Mouse (Mus musculus) lung, embryonic 14.5 days (tissue): ENCODE data around the gene Ifitm6. TPM values are rescaled to one million over a fixed set of nuclear protein-coding genes. Genes with fewer than 3 reads are reported as not detected.
"Not testable (repeated sequence)": the region's sequence is repeated elsewhere in the genome, so short reads cannot be mapped to it uniquely, and the experiment has no call there.

Source experiments
- ATAC-seq: fragments of 200-750 bp; cut with Nextera tagmentation; 2 replicates; pipeline ENCODE4 v1.8.0; 2017; ENCODE audit warnings: mild to moderate bottlenecking, moderate TSS enrichment, moderate library complexity; ENCODE audit not compliant: insufficient read depth
- DNase-seq: peaks from one replicate; pipeline ENCODE4 v3.0.0-alpha.2; 2015
- H3K27ac ChIP-seq: fragments of 300-500 bp; sonication (generic); 2 replicates; pipeline ENCODE4 v1.5.1; 2014; ENCODE audit warnings: low read depth, mild to moderate bottlenecking, moderate library complexity
- H3K27me3 ChIP-seq: fragments of 300-500 bp; sonication (generic); 2 replicates; pipeline ENCODE4 v1.6.1; 2014; ENCODE audit warnings: low read length, control low read depth; ENCODE audit not compliant: insufficient read depth
- H3K36me3 ChIP-seq: fragments of 300-500 bp; sonication (generic); 2 replicates; pipeline ENCODE4 v1.6.1; 2014; ENCODE audit warnings: control low read depth; ENCODE audit not compliant: insufficient read depth
- H3K4me1 ChIP-seq: fragments of 300-500 bp; sonication (generic); 2 replicates; pipeline ENCODE4 v1.6.1; 2014; ENCODE audit warnings: antibody characterized with exemption, control low read depth; ENCODE audit not compliant: insufficient read depth
- H3K4me2 ChIP-seq: fragments of 300-500 bp; sonication (generic); 2 replicates; pipeline ENCODE4 v1.6.1; 2014; ENCODE audit warnings: mild to moderate bottlenecking
- H3K4me3 ChIP-seq: fragments of 300-500 bp; sonication (generic); 2 replicates; pipeline ENCODE4 v1.5.1; 2014; ENCODE audit warnings: low read depth, low read length
- H3K9ac ChIP-seq: fragments of 300-500 bp; sonication (generic); 2 replicates; pipeline ENCODE4 v1.6.1; 2014
- H3K9me3 ChIP-seq: fragments of 300-500 bp; sonication (generic); 2 replicates; pipeline ENCODE4 v1.6.1; 2016; ENCODE audit warnings: low read depth, low read length, control low read depth
- CTCF ChIP-seq: IDR thresholded peaks from 2 replicates; pipeline ENCODE4 v1.5.1; 2016; ENCODE audit warnings: antibody characterized with exemption, low read depth
- WGBS: fragments of 180-500 bp; shearing (Covaris S2); extraction: QIAGEN DNeasy Blood & Tissue Kit; methylation state at CpG from one replicate; pipeline ENCODE4 v1.1.7; 2014; 5-methylcytosine and 5-hydroxymethylcytosine counted together
- polyA plus RNA-seq: library from polyadenylated mRNA; unstranded; fragments of >200 nt; fragmentation: Nextera tagmentation; extraction: Ambion mirVana; gene quantifications from 2 replicates; pipeline ENCODE4 v1.2.1, GENCODE M21; 2014

Ifitm6 gene
- polyA plus RNA-seq, 1 experiment from 2014 or later, result 0.49 TPM

DNA sequence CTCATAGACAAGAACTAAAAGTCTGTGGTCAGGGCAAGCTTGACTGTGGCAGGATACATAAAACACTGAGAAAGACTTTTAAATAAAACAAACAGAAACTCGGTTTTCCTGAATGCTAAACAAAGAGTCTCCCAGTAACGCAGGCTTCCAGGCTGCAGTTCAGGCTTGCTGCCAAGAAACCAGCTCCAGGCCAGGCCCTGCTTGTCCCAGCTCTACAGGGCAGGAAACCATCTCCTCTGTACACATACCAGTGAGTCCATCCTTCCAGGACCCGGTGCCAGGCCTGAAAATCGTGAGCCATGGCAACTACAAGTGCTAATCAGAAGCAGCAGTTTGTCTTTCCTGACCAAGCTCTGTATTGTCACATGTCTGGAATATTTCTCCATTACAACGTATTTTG, 23.9 kb upstream of the Ifitm6 start:
- peak overlapping the region; percentile 25; the same call in 1 of the 2 replicates for H3K4me2 ChIP-seq
- no peaks in the 10 kb centered on the region for H3K27me3 ChIP-seq

DNA sequence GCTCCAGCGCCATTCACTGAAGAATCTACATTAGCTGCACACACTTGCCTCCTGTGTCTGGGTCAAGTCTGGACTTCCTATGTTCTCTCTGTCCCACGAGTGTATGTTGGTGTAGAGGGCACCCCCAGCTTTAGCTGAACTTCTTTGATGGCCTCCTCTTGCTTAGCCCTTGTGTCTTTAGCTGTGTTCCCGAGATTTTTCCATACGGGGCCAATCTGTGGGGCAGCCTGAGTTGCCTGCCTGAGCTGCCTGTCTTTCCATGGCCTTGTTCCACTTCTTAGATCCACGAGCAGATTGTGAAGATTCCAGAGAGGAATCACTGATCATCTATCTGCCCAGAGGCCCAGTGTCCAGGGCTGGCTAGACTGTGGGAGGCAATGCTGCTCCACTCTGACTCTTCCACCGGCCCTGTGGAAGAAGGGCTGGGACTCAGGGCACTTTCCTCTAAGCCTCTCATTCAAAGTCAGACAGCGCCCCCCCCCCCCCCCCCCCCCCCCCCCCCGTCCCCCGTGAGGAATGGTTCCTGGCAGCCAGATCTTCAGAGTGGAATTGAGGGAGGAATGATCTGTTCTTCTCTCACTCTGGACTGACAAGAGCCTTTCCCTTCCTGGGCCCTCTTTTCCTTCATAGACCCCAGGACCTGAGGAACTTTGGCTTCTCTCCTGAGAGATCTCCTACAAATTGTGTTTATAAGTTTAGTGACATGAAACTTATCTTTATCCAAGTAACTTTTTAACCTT, 23.3 kb upstream of the Ifitm6 start:
- no peak for TF ChIP-seq CTCF
- H3K4me1 ChIP-seq, result peaks cover 3% of the 10 kb centered on the region; the same call in 1 of the 2 replicates
- ATAC-seq (peak; percentile 61), DNase-seq (peak; percentile 68)
- no peaks in the 10 kb centered on the region for H3K9me3 ChIP-seq
- 29% methylated on average over 6 of the region's 9 CpGs for WGBS
- peak overlapping the region; percentile 97 for H3K27ac ChIP-seq
- peak overlapping the region; percentile 40 for H3K4me2 ChIP-seq
- no peaks in the 10 kb centered on the region for H3K36me3 ChIP-seq
- peak overlapping the region; percentile 36 for H3K9ac ChIP-seq
- no peaks in the 10 kb centered on the region for H3K27me3 ChIP-seq
- no peak overlapping the region for H3K4me3 ChIP-seq

More for the DNA sequence above, 23.9 kb upstream of the Ifitm6 start:
- no peak overlapping the region for H3K9ac ChIP-seq
- no peak for TF ChIP-seq CTCF
- no peaks in the 10 kb centered on the region for H3K9me3 ChIP-seq
- ATAC-seq, result peak; percentile 93
- 4% methylated on average over 5 of the region's 5 CpGs for WGBS
- DNase-seq, result peak; percentile 96
- no peaks in the 10 kb centered on the region for H3K36me3 ChIP-seq
- H3K27ac ChIP-seq, result peak overlapping the region; percentile 97
- H3K4me1 ChIP-seq, result peaks cover 3% of the 10 kb centered on the region; the same call in 1 of the 2 replicates
- no peak overlapping the region for H3K4me3 ChIP-seq

DNA sequence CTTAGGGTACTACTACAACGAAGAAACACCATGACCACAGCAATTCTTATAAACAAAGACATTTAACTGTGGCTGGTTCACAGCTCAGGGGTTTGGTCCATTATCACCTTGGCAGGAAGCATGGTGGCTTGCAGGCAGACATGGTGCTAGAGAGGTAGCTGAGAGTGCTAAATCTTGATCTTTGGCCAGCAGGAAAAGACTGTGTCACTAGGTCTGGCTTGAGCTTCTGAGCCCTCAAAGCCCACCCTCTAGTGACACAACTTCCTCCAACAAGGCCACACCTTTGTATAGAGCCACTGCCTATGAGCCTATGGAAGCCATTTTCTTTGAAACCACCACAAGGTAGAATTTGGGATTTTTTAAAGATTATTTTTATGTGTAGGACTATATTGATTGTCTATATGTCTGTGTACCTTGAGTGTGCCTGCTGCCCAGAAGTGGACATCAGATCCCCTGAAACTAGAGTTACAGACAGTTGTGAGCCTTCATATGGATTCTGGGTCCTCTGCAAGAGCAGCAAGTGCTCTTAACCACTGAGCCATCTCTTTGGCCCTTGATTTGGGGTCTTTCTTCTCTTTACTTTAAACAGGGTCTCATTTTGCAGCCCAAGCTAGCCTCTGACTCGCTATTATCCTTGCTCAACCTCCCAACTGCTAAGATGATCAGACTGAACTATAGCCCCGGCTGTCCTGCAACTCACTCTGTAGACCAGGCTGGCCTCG, 21.8 kb upstream of the Ifitm6 start:
- Histone ChIP-seq H3K4me1 (peaks cover 3% of the 10 kb centered on the region; the same call in 1 of the 2 replicates), H3K27ac (no peak overlapping the region), H3K36me3 (no peaks in the 10 kb centered on the region), H3K27me3 (no peaks in the 10 kb centered on the region), H3K4me3 (no peak overlapping the region), H3K9ac (no peak overlapping the region), H3K4me2 (no peak overlapping the region), H3K9me3 (no peaks in the 10 kb centered on the region)
- no peak for TF ChIP-seq CTCF
- DNase-seq, result no peak
- WGBS, result 88% methylated on average over 4 of the region's 4 CpGs
- no peak for ATAC-seq

DNA sequence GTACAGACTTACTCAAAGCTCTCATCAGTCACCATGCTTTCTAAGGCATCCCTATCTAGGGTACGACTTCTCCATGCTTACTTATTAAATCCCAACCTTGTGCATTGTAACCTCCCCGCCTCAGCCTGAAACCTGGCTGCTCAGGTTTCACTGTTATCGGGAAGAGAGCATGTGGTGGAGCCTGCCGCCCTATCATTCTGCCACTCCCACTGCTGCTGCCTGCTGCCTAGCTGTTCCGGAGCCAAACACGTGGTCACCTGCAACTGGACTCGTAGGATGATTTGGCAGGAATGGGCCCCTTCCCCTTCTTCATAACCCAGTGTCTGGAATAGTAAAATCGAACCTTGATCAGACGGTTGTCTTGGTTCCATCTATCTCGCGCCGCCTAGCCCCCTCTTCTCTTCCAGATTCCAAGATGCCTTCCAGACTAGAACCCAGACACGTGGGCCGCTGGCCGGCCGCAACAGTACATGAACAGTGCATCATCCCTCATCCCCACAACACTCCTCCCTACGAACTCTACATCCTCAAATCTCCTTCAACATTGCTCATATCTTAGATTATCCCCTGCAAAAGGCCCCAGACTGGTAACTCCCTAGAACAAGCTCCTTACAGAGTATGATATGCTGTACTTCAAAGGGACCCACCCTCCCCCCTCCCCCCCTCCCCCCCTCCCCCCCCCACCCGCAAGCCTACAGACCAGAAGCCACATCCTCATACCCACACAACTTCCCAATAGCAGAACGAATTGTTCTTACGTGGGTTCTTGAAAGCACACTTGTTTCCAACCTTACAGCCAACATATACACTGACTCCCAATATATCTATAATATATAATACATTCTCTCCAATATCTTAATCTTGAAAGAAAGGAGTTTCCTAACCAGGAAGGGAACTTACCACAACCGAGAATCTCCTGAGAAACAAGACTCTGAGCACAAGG, 20.6 kb upstream of the Ifitm6 start:
- H3K4me2 ChIP-seq, result no peak overlapping the region
- H3K27me3 ChIP-seq, result no peaks in the 10 kb centered on the region
- no peaks in the 10 kb centered on the region for H3K9me3 ChIP-seq
- no peak overlapping the region for H3K27ac ChIP-seq
- DNase-seq (no peak), ATAC-seq (no peak)
- no peaks in the 10 kb centered on the region for H3K36me3 ChIP-seq
- peaks cover 3% of the 10 kb centered on the region; the same call in 1 of the 2 replicates for H3K4me1 ChIP-seq
- no peak for TF ChIP-seq CTCF
- 65% methylated on average over 20 of the region's 21 CpGs for WGBS
- no peak overlapping the region for H3K9ac ChIP-seq
- no peak overlapping the region for H3K4me3 ChIP-seq

DNA sequence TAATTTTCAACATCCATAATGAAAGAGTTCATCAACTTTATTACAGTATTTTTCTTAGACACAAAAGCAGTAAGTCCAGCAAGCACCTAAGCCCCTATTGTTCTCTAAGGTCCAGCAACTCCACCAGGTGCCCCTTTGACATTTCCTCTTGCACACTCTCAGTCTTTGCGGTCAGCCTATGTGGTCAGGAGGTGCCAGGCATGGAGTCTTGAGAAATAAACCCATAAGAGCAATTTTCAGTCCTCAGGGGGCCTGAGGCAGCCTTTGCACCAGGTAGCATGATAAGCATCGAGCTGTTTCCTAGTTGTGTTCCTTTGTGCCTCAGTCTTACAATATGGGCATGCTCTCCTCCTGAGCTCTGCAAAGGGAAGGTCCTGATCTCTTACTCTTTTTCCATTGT, 18.9 kb upstream of the Ifitm6 start:
- not testable (repeated sequence) for H3K4me1 ChIP-seq, H3K27me3 ChIP-seq, H3K4me2 ChIP-seq, DNase-seq, H3K9me3 ChIP-seq, H3K27ac ChIP-seq, H3K9ac ChIP-seq, ATAC-seq, H3K36me3 ChIP-seq, H3K4me3 ChIP-seq
- whole genome bisulfite sequencing, result 88% methylated on average over 1 of the region's 2 CpGs

DNA sequence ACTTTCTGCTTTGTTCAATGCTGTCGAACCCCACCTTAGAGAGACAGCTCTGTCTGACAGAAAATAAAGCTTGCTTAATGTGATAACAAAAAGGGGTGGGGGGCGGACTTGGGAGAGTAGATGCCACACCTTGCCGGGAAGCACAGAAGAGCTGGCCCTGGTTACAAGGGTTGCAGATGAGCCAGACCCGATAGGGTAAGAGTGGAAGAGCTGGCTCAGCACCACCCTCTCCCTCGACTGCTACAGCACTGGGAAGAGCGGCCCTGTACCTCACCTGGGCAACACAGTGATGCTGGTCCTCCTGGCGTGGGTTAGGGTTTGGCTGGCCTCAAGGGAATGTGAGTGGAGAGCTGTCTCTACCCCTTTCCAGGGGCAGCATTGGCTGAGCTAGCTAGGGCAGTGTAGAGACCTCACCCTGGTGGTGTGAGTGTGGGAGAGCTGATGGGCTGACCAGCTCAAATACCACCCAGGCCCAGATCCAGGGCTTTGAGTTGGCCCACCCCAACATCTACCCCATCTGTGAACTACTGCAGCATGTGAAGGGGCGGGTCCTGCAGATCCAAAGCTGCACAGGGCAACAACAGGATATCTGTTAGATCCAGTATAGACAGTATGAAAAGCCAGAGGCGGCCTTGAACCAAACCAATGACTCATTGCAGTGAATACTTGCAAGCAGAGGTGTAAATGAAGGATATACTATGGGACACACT, 14.9 kb upstream of the Ifitm6 start:
- H3K27me3 ChIP-seq, result no peaks in the 10 kb centered on the region
- H3K4me2 ChIP-seq, result no peak overlapping the region
- H3K9me3 ChIP-seq, result no peaks in the 10 kb centered on the region
- DNase-seq (no peak), ATAC-seq (no peak)
- TF ChIP-seq CTCF, result no peak
- 69% methylated on average over 9 of the region's 9 CpGs for WGBS
- no peak overlapping the region for H3K27ac ChIP-seq
- no peaks in the 10 kb centered on the region for H3K36me3 ChIP-seq
- no peak overlapping the region for H3K9ac ChIP-seq
- H3K4me3 ChIP-seq, result no peak overlapping the region
- no peaks in the 10 kb centered on the region for H3K4me1 ChIP-seq
